Comparison of ENCODE assay signal across 14 mouse cellular contexts in the genomic region with DNA sequence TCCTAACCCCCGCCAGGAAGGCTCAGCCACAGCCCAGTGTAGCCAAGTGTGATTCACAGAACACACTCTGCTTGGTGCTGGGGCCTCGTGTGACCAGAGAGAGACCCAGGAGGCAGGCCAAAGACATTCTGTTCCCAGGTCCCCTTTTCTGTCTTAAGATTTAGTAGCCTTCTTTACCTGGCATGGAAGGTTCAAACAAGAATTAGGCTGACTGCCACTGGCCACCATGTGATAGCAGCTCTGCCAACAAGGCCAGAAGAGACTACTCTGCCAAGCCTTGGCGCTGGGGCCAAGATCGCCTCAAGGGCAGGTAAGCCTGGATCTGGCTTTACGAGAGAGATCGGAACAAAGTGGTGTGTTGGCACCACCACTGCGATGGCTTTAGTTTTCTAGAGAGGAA. TPM values are rescaled to one million over a fixed set of nuclear protein-coding genes. Genes with fewer than 3 reads are reported as not detected.
DNase-seq lines count a peak whose midpoint lies in the region; ATAC-seq lines count a peak whose summit lies in the region.
"Had no signal": no experiment of that assay in that cellular context is flagged by ENCODE, and none has a peak within 500 bp of the region (broad histone marks: within the 10 kb centered on the region; RNA-seq: fewer than 3 reads in every experiment).

No protein-coding gene starts in this region.

- no peak overlapping the region for H3K9ac ChIP-seq in kidney, embryonic 14.5 days (ENCODE audit: low read depth, low read length)
- H3K9ac ChIP-seq: heart, embryonic 15.5 days; lung, embryonic 15.5 days; midbrain, embryonic 12.5 days; neural tube, embryonic 12.5 days had no signal

- intact Hi-C loops in heart, postnatal 10 days (cut with DNase I) = no loop called here

- ATAC-seq in kidney, embryonic 14.5 days (ENCODE audit: low FRiP score, low TSS enrichment) = no peak
- ATAC-seq in erythroblast, adult 5-6 weeks (replicated peaks; ENCODE audit: low FRiP score, poor library complexity, severe bottlenecking) = no peak

- WGBS in kidney, embryonic 14.5 days = 97% methylated on average over 7 of the region's 7 CpGs

- H3K27ac ChIP-seq in kidney, embryonic 14.5 days (ENCODE audit: low read depth, low read length) = no peak overlapping the region
- H3K27ac ChIP-seq: heart, embryonic 15.5 days; kidney, postnatal 0 days; lung, embryonic 15.5 days; midbrain, embryonic 12.5 days; neural tube, embryonic 12.5 days had no signal

- peaks cover 49% of the 10 kb centered on the region for H3K36me3 ChIP-seq in kidney, embryonic 14.5 days (ENCODE audit: control insufficient read depth, insufficient read depth, low read length)

- no peak overlapping the region for H3K4me3 ChIP-seq in kidney, embryonic 14.5 days (ENCODE audit: low read length)
- H3K4me3 ChIP-seq: heart, embryonic 15.5 days; lung, embryonic 15.5 days; midbrain, embryonic 12.5 days; neural tube, embryonic 12.5 days had no signal

- H3K4me1 ChIP-seq in kidney, embryonic 14.5 days (ENCODE audit: control insufficient read depth, insufficient read depth, low read length) = 0 out of 2 replicates have a peak, but pooled peaks cover 3% of the 10 kb centered on the region
- H3K4me1 ChIP-seq: midbrain, embryonic 12.5 days; neural tube, embryonic 12.5 days had no signal

- no peaks in the 10 kb centered on the region for H3K9me3 ChIP-seq in kidney, embryonic 14.5 days (ENCODE audit: control insufficient read depth, low read length)
- H3K9me3 ChIP-seq: heart, embryonic 15.5 days; lung, embryonic 15.5 days; midbrain, embryonic 12.5 days; neural tube, embryonic 12.5 days had no signal

- peak; percentile 84 for DNase-seq in kidney, adult 8-10 months
- DNase-seq in adrenal gland, postnatal 36 days = peak; percentile 74 to 76
- DNase-seq in cerebellum, adult 9-11 months = peak; percentile 80
- peak; percentile 80 to 84 for DNase-seq in heart, postnatal 10 days
- DNase-seq in embryo, embryonic 11 days = no peak
- DNase-seq in layer of hippocampus, adult 11-12 months (ENCODE audit: low spot score) = no peak

- H3K27me3 ChIP-seq in kidney, embryonic 14.5 days (ENCODE audit: control insufficient read depth, insufficient read depth, low read length) = no peaks in the 10 kb centered on the region
- H3K27me3 ChIP-seq: heart, embryonic 15.5 days; lung, embryonic 15.5 days; midbrain, embryonic 12.5 days; neural tube, embryonic 12.5 days had no signal

- no peak overlapping the region for H3K4me2 ChIP-seq in kidney, embryonic 14.5 days (replicated peaks; ENCODE audit: low read depth, low read length)
- H3K4me2 ChIP-seq: heart, embryonic 15.5 days; lung, embryonic 15.5 days; midbrain, embryonic 12.5 days; neural tube, embryonic 12.5 days had no signal

RNA-seq across cellular contexts. Expression of gene Snrpd3, which starts 6.9 kb away (rescaled TPM):
- polyA plus RNA-seq in kidney, embryonic 14.5 days (2014; fragmentation: Nextera tagmentation; extraction: Ambion mirVana) = 178 and 249 TPM in 2 replicates
- total RNA-seq in adrenal gland, postnatal 36 days (2021) = 10 to 100 TPM; 81.9 to 98.1 TPM
- 10 to 100 TPM; 67.9 to 75.9 TPM for total RNA-seq in heart, postnatal 10 days (2021)
- 13.4 and 19.6 TPM in 2 replicates for total RNA-seq in erythroblast, adult 5-6 weeks (2015; ENCODE audit: low replicate concordance)
- total RNA-seq in erythroblast, adult 5-6 weeks (2017; ENCODE audit: low replicate concordance) = 17.9 and 18.8 TPM in 2 replicates

RNA-seq across cellular contexts. Expression of gene Gucd1, which starts 7.3 kb away (rescaled TPM):
- polyA plus RNA-seq in kidney, embryonic 14.5 days (2014; fragmentation: Nextera tagmentation; extraction: Ambion mirVana) = 31.7 and 46.9 TPM in 2 replicates
- 10 to 100 TPM; 29.7 to 42.1 TPM for total RNA-seq in adrenal gland, postnatal 36 days (2021)
- total RNA-seq in heart, postnatal 10 days (2021) = 10 to 100 TPM; 42.8 to 44.0 TPM
- total RNA-seq in erythroblast, adult 5-6 weeks (2015; ENCODE audit: low replicate concordance) = 94.3 and 113 TPM in 2 replicates
- total RNA-seq in erythroblast, adult 5-6 weeks (2017; ENCODE audit: low replicate concordance) = 180 and 191 TPM in 2 replicates

RNA-seq across cellular contexts. Expression of gene Lrrc75b, which starts 49.7 kb away (rescaled TPM):
- polyA plus RNA-seq in kidney, embryonic 14.5 days (2014; fragmentation: Nextera tagmentation; extraction: Ambion mirVana) = 2.1 and 2.9 TPM in 2 replicates
- total RNA-seq in adrenal gland, postnatal 36 days (2021) = under 1 TPM; 0.17 to 0.36 TPM
- total RNA-seq in heart, postnatal 10 days (2021) = 1 to 10 TPM; 1.0 to 1.2 TPM
- not detected in 2 replicates for total RNA-seq in erythroblast, adult 5-6 weeks (2015; ENCODE audit: low replicate concordance)
- total RNA-seq in erythroblast, adult 5-6 weeks (2017; ENCODE audit: low replicate concordance) = not detected in 2 replicates
- total RNA-seq: common myeloid progenitor, adult 5-6 weeks had no signal

RNA-seq across cellular contexts. Expression of gene Ggt1, which starts 51.0 kb away (rescaled TPM):
- 29.1 and 57.6 TPM in 2 replicates for polyA plus RNA-seq in kidney, embryonic 14.5 days (2014; fragmentation: Nextera tagmentation; extraction: Ambion mirVana)
- total RNA-seq in adrenal gland, postnatal 36 days (2021) = not detected
- total RNA-seq in heart, postnatal 10 days (2021) = not detected
- 1.3 and 3.6 TPM in 2 replicates for total RNA-seq in erythroblast, adult 5-6 weeks (2015; ENCODE audit: low replicate concordance)
- total RNA-seq in erythroblast, adult 5-6 weeks (2017; ENCODE audit: low replicate concordance) = not detected in 2 replicates

Comparison
In these comparisons a context has a peak if more than half of its experiments do, and no peak if none do; other contexts are left out.
1. DNase-seq: peak in kidney, adult 8-10 months (2 of 2), adrenal gland, postnatal 36 days (2 of 2), cerebellum, adult 9-11 months (single experiment) and heart, postnatal 10 days (2 of 2); none in embryo, embryonic 11 days (single experiment) and layer of hippocampus, adult 11-12 months (single experiment).